In genomic region chr1:150216672-150217071, GRCm38 (mm10) we compare ENCODE assay signal across 25 mouse cellular contexts.
"Had no signal": no experiment of that assay in that cellular context is flagged by ENCODE, and none has a peak within 500 bp of the region (broad histone marks: within the 10 kb centered on the region; RNA-seq: fewer than 3 reads in every experiment).

No protein-coding gene starts in this region.

- DNase-seq: gastrocnemius, adult 2 months; gastrocnemius, postnatal 10 days; gastrocnemius, postnatal 25 days; heart, adult 18-20 months; heart, postnatal 10 days; heart, postnatal 4 days; kidney, adult 18-20 months; kidney, adult 8-10 months; kidney, postnatal 10 days; kidney, postnatal 25 days; kidney, postnatal 4 days; liver had no signal

- H3K27ac ChIP-seq: gastrocnemius, adult 2 months; heart, embryonic 10.5 days; hindbrain, embryonic 10.5 days; hindbrain, embryonic 12.5 days; hindbrain, embryonic 14.5 days; intestine, embryonic 15.5 days; layer of hippocampus, adult 2 months; left cerebral cortex, adult 2 months; limb, embryonic 10.5 days; limb, embryonic 12.5 days had no signal

- H3K4me2 ChIP-seq: heart, embryonic 12.5 days; hindbrain, embryonic 12.5 days; hindbrain, embryonic 14.5 days; intestine, embryonic 15.5 days; limb, embryonic 12.5 days had no signal

- H3K9me3 ChIP-seq: heart, embryonic 10.5 days; heart, embryonic 12.5 days; hindbrain, embryonic 10.5 days; hindbrain, embryonic 12.5 days; intestine, embryonic 15.5 days; limb, embryonic 10.5 days; limb, embryonic 12.5 days had no signal

- H3K27me3 ChIP-seq: heart, embryonic 12.5 days; hindbrain, embryonic 12.5 days; intestine, embryonic 15.5 days; limb, embryonic 12.5 days had no signal

- H3K9ac ChIP-seq: heart, embryonic 12.5 days; hindbrain, embryonic 12.5 days; hindbrain, embryonic 14.5 days; intestine, embryonic 15.5 days; limb, embryonic 12.5 days had no signal

- H3K4me3 ChIP-seq: gastrocnemius, adult 2 months; heart, embryonic 10.5 days; heart, embryonic 12.5 days; hindbrain, embryonic 10.5 days; hindbrain, embryonic 12.5 days; intestine, embryonic 15.5 days; layer of hippocampus, adult 2 months; left cerebral cortex, adult 2 months; limb, embryonic 10.5 days; limb, embryonic 12.5 days had no signal

- H3K36me3 ChIP-seq: heart, embryonic 10.5 days; heart, embryonic 12.5 days; hindbrain, embryonic 10.5 days; hindbrain, embryonic 12.5 days; intestine, embryonic 15.5 days; limb, embryonic 10.5 days; limb, embryonic 12.5 days had no signal

- H3K4me1 ChIP-seq: heart, embryonic 10.5 days; heart, embryonic 12.5 days; hindbrain, embryonic 10.5 days; hindbrain, embryonic 12.5 days; intestine, embryonic 15.5 days; limb, embryonic 10.5 days; limb, embryonic 12.5 days had no signal

- ATAC-seq: hindbrain, embryonic 16.5 days; inflammation-experienced regulatory T-cells, adult 6 months; intestine, embryonic 15.5 days; intestine, postnatal 0 days had no signal
